Mouse (Mus musculus) olfactory bulb, adult 2 months (tissue): ENCODE results near the gene Ddx1. TPM values are rescaled to one million over a fixed set of nuclear protein-coding genes. Genes with fewer than 3 reads are reported as not detected.

Experiments used
- H3K27ac ChIP-seq: fragments of 200-500 bp; 2 replicates; pipeline ENCODE4 v1.5.1; 2012; ENCODE audit warnings: low read depth, low read length; ENCODE audit not compliant: insufficient read depth
- H3K4me1 ChIP-seq: fragments of 200-500 bp; 2 replicates; pipeline ENCODE4 v1.6.1; 2012; ENCODE audit warnings: low read length; ENCODE audit not compliant: control insufficient read depth, insufficient read depth
- H3K4me3 ChIP-seq: fragments of 200-500 bp; 2 replicates; pipeline ENCODE4 v1.5.1; 2012; ENCODE audit warnings: mild to moderate bottlenecking, low read depth, low read length, moderate library complexity; ENCODE audit not compliant: insufficient read depth
- CTCF ChIP-seq: fragments of 200-500 bp; IDR thresholded peaks from 2 replicates; pipeline ENCODE4 v1.5.1; 2012; ENCODE audit warnings: low read depth, mild to moderate bottlenecking, low read length, moderate library complexity; ENCODE audit not compliant: insufficient read depth
- POLR2A ChIP-seq: fragments of 200-500 bp; IDR thresholded peaks from 2 replicates; pipeline ENCODE4 v1.6.1; 2012; ENCODE audit warnings: mild to moderate bottlenecking, low read depth, low read length, moderate library complexity; ENCODE audit not compliant: insufficient read depth
- WGBS: fragments of 180-500 bp; shearing (Covaris S2); methylation state at CpG from one replicate; pipeline ENCODE4 v1.1.7; 2018; 5-methylcytosine and 5-hydroxymethylcytosine counted together
- polyA plus RNA-seq: library from polyadenylated mRNA; stranded (reverse); fragments of >200 nt; gene quantifications from 2 replicates; pipeline ENCODE4 v1.2.4, GENCODE M21; 2012; ENCODE audit warnings: low replicate concordance; ENCODE audit not compliant: missing spikeins, insufficient read depth, insufficient read length

Ddx1 gene
- polyA plus RNA-seq, 1 experiment, result 126 TPM

GRCm38 (mm10) chr12:13176927-13177326, 72.1 kb downstream of the Ddx1 start:
- Histone ChIP-seq H3K4me3 (no peak overlapping the region), H3K27ac (no peak overlapping the region), H3K4me1 (peaks cover 9% of the 10 kb centered on the region)
- 72% methylated on average over 3 of the region's 3 CpGs for WGBS
- TF ChIP-seq POLR2A (no peak), CTCF (no peak)

- H3K27ac ChIP-seq, result no peak overlapping the region
- no peak overlapping the region for H3K4me3 ChIP-seq
- H3K4me1 ChIP-seq, result peaks cover 7% of the 10 kb centered on the region
- 83% methylated on average over 2 of the region's 2 CpGs for WGBS
- no peak for TF ChIP-seq CTCF
- no peak for TF ChIP-seq POLR2A
Measured at GRCm38 (mm10) chr12:13176136-13176535, 72.9 kb downstream of the Ddx1 start.

GRCm38 (mm10) chr12:13174022-13174421, 75.0 kb downstream of the Ddx1 start:
- no peak for TF ChIP-seq CTCF
- Histone ChIP-seq H3K4me3 (no peak overlapping the region), H3K27ac (no peak overlapping the region), H3K4me1 (0 out of 2 replicates have a peak, but pooled peaks cover 3% of the 10 kb centered on the region)
- 54% methylated on average over 6 of the region's 6 CpGs for whole genome bisulfite sequencing

GRCm38 (mm10) chr12:13168073-13168472, 80.9 kb downstream of the Ddx1 start:
- Histone ChIP-seq H3K27ac (no peak overlapping the region), H3K4me1 (peaks cover 2% of the 10 kb centered on the region; the same call in 1 of the 2 replicates), H3K4me3 (no peak overlapping the region)
- 78% methylated on average over 1 of the region's 1 CpGs for WGBS
- TF ChIP-seq POLR2A (no peak), CTCF (no peak)

GRCm38 (mm10) chr12:13167116-13167515, 81.9 kb downstream of the Ddx1 start:
- Histone ChIP-seq H3K4me1 (peaks cover 2% of the 10 kb centered on the region; the same call in 1 of the 2 replicates), H3K27ac (0 out of 2 replicates have a peak overlapping the region, but pooled peaks have one; percentile 17), H3K4me3 (no peak overlapping the region)
- TF ChIP-seq CTCF, result no peak
- no peak for TF ChIP-seq POLR2A
- WGBS, result 43% methylated on average over 5 of the region's 5 CpGs

Other genes starting within 250 kb of the Ddx1 start
- not detected in 2 replicates for gene Nbas, start 19.9 kb upstream of the Ddx1 start, polyA plus RNA-seq